Mouse (Mus musculus) frontal cortex, adult 2 months (tissue): Measurements from ENCODE around the gene Sept9. TPM values are rescaled to one million over a fixed set of nuclear protein-coding genes. Genes with fewer than 3 reads are reported as not detected.
"Not testable (repeated sequence)": the region's sequence is repeated elsewhere in the genome, so short reads cannot be mapped to it uniquely, and the experiment has no call there.

Experiments used
- DNase-seq, 2 experiments: peaks; one replicate each; pipeline ENCODE4 v3.0.0; 2022; ENCODE audit warnings: low spot score in 1 of 2; ENCODE audit errors: extremely low spot score in 1 of 2
- polyA plus RNA-seq: library from polyadenylated mRNA; depleted of rRNA; stranded (reverse); fragments of >200 nt; gene quantifications from 2 replicates; pipeline ENCODE4 v1.2.3, GENCODE M21; 2012

Sept9 gene
- polyA plus RNA-seq, 1 experiment = 33.4 TPM

DNA sequence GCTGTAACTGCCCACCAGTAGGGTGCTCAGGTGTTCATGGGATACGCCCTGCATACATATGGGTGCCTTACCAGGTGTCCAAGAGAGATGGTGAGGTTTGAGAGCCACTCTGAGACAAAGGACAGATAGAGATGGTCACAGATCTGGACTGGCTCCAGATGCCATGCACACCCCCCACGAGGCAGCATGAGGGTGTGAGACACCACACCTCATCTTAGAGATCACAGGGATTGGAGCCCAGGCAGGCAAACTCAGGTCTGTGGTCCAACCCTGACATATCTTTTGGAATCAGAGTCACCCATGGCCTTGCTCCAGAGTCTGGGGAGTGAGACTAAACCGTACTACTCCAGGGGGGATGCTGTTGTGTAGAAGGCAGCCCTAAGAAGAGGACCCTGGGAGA lies 122.8 kb downstream of the Sept9 start:
- no peak for DNase-seq

DNA sequence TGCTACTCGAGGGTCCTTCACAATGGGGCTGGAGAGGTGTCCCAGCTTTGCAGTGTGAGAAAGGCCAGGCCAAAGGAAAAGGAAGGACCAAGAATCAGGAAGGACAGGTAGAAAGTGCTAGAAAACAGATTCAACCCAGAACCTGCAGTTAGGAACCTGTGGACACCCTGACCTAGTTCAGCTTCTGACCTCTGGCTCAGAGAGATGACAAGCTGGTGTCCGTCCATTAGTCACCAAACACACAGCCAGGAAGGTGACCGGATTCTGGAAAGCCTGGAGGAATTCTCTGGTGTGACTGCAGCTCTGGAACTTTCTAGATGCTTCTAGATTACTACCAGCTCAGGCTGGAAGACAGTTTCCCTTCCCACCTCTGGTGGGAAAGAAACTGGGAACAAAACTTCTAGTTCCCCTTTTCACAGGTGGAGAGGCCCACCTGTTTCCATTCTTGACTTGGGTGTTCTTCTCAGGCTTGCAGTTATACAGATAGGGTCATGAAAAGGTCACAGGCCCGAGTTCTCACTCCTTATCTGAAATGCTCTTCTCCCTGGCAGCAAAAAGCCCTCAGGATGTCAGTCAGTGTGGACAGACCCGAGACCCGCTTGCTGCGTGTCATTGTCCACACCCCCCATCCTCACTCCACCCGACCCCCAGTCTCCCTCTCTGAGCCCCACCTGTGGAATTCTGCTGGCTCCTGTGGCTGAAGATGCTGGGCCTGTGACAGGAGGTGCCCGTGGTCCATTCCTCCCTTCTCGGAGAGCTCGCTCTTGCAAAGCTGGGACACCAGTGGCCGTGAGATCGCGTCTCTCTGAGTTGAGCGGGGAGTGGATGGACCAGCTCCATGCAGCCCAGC lies 123.5 kb downstream of the Sept9 start:
- no peak for DNase-seq

DNA sequence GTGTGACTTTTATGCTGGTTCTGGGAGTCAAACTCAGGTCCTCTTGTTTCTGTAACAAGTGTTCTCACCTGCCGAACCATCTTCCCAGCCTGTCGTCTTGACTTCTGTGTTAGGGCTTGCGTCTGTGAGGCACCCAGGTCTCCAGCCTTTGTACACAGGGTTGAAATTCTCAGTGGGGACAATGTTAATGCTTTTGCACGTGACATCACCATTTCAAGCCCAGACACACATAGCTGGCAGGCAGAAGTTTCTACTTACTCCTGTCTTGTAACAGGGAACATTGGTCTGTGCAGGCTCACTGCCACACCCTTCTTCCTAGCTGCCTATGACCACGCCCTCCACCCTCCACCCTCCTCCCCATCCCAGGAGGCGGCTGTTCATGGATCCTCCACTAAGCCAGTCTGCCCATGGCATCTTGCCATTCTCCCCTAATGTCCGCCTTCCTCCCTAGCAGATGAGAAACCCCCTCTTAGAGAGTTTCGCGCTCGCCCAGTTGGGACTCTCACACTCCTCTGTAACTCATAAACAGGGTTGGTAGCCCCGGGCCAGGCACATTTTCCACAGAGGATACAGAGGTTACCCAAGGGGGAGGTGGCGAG lies 124.6 kb downstream of the Sept9 start:
- no peak for DNase-seq

GRCm38 (mm10) chr11:117324718-117325117 lies 125.3 kb downstream of the Sept9 start:
- DNase-seq = not testable (repeated sequence)

DNA sequence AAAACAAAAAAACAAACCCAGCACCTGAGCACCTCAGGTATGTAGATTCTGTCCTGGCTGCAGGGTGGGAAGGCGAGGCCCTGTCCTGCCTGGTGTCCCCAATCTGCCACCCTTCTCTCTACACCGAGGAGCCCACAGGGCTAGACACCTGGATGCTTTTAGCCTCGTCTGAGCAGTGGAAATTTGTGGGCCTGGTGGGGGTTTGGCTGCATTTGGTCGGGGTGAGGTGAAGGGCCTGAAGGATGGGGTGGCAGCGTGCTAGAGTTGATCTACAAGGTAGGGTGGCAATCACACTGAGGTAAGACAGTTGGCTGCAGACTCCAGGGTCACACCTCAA lies 125.6 kb downstream of the Sept9 start:
- DNase-seq = no peak

- no peak for DNase-seq
Observed at GRCm38 (mm10) chr11:117325468-117326139, 126.1 kb downstream of the Sept9 start.

DNA sequence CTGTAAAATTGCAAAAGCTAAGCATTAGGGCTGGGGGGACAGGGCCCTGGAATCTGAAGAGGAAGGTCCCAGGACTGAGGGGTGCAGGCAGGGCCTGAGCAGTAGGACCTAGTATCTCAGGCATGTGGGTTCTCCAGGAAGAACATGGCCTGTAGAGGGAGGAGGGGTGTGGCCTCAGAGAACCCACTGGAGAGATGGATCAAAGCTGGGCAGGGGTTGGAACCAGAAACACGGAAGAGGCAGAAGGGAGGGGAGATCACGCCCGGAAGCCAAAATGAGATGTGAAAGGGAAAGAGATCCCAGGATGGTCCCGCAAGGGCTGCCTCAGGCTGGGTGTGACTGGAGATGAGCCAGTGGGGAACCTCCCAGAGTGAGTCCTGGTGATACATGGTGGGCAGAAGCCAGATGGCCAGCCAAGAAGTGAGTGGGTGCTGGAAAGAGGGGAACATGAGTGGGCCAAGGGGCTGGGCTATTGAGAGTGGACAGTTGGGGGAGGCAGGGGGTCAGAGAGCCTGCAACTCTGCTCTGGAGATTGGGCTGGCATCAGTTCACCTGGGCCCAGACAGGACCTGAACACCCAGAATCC lies 126.8 kb downstream of the Sept9 start:
- DNase-seq = peak in 1 of 2 experiments; percentile 65

DNA sequence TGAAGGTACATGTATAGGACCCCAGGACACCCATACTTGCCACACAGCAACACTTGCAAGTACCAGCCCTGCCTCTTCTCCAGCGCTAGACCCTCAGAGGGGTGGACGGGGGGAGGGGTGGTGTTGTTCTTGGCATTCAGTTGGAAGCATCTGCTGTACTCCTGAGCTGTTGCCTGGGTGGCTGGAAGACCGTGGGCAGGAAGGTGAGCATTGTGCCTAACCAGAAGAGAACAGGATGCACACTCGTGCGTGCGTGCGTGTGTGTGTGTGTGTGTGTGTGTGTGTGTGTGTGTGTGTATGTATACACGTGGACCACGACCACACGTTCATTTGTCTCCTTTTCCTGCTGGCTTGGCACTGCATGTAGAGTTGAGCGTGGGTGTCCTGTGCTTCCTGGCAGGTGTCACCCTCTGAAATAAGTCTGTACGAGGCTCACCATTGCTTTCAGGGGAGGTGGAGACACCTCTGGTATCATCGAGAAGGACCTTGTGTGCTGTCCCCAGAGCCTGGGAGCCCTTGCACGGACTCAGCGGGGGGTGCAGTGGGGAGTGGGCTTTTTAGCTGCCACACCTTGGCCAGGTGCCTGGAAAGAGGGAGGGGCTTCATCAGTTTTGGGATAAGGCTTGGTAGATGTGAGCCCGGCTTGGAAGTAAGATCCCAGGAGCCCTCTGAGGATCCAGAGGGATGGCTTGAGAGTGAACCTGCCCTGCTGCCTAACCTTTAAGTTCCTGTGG lies 127.6 kb downstream of the Sept9 start:
- DNase-seq = peak; percentile 46 to 71

DNA sequence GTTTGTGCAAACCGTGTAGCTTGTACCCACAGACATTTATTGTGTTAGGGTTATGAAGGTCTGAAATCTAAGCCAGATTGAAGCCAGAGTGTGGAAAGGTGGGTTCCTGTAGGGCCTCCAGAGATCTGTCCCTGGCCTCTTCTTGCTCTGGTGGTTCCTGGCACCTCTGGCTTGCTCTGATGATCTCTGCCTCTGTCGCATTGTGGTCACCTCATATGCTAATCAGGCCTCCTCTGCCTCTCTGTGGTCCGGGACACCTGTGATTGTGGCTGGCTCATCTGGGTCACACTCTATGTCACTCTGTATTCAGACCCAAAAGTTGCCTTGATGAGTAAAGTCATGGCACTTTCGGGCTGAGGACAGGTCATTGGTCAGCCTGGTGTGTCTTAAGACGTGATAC lies 128.2 kb downstream of the Sept9 start:
- no peak for DNase-seq

DNA sequence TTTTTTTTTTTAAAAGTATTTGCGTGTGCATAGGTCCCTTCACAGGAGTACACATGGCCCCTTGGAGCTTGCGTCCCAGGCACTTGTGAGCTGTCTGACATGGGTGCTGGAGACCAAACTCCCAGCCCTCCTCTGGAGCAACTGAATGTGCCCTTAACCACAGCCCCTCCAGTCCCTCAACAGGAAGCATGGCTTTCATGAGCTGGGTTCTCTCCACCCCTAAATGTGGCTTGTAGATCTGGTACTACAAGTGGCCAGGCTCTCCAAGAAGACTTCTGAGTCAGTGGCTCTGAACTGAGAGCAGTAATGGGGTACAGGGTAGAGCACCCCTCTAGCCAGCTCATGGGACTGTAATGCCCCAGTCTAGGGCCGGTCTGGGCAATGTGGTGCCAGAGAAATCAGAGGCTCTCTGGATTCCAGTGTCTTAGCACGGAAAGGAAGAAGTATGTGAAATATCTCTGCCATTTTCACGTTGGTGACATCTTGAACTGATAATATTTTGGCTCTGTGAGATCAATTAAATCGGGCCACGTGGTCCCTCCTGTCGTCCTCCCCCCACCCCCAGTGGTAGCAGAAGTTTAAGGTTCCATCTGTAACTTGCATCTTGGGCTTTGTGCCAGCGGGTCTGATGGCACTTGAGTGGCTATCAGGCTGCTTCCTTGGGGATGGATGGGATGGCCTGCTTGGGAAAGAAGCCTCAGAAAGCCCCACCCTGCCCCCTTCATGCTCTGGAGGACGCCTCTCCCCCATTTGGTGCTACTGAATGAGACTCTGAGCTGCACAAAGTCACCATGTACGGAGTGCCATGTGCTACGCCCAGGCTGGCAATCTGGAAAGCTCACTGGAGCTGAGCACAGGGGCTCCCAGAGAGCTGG lies 130.9 kb downstream of the Sept9 start:
- DNase-seq = no peak

DNA sequence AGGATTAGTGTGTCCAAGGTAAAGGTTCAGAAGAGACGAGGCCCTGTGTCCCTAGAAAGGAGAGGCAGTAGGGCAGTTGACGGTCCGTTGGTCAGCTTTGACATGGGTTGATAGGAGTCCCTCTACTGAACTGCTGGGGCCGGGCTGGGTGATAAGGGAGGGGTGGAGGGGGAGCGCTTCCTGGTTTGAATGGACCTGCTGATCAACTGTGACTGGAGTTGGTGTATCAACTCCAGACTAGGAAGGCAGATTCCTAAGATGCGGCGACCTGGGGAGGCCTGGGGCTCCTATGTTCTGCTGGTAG lies 131.4 kb downstream of the Sept9 start:
- no peak for DNase-seq

DNA sequence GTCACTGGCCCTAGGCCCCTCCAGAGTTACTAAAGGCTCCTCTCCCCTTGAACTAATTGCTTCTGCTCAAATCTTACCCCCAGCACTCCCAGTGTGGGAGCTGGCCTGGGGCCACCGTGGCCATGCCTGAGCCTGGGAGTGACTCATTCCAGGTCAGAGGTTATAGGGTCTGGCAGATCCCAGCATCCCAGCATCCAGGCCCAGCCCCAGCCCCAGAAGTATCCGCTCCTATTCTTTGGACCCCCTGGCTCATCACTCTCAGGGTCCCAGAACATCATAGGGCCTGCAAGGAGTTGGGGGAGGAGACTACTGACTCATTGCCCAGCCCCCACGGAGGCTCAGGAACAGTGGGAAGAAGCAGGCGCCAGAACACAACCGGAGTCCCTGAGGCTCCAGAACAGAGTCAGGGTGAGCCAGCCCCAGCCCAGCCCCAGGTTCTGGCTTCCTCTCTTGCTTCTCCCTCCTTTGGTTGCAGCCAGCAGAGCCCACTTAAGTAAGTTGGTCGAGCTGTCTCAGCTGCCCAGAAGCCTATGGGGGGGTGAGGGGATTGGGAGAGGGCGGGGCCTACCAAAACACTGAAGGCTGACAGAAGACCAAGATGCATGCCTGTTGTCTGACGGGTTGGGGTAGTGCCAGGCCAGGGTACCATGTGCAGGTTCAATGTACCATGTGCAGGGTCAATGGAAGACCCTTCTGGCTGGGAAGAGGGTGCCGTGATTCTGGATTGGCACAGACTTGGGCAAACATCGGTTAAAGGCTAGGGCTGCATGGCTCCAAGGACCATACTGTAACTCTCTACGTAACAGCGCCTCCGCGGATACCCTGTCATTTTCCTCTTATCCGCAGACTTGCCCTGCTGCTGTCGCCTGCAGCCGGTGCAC lies 132.1 kb downstream of the Sept9 start:
- no peak for DNase-seq

GRCm38 (mm10) chr11:117332242-117333149 lies 133.0 kb downstream of the Sept9 start:
- DNase-seq = peak in 1 of 2 experiments; percentile 67

- DNase-seq = no peak
Observed at GRCm38 (mm10) chr11:117333150-117333715, 133.8 kb downstream of the Sept9 start.

- no peak for DNase-seq
Observed at GRCm38 (mm10) chr11:117334101-117334500, 134.6 kb downstream of the Sept9 start.

DNA sequence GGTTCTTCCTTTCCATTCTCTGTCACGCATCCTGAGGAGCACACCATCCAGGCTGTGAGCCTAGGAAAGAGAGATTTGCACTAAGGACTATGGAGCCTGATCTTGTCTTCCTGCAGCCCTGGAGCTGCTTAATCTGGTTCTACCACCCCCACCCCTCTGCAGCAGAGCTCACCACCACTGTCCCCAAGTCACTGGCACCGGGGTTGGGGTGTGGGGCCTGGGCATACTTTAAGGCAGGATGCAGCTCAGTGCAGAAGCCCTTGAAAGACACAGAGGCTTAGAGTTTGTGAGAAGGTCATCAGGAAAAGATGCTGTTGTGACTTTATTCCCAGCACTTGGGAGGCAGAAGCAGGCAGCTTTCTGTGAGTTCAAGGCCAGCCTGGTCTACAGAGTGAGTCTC lies 135.7 kb downstream of the Sept9 start:
- no peak for DNase-seq

GRCm38 (mm10) chr11:117336081-117336788 lies 136.8 kb downstream of the Sept9 start:
- no peak for DNase-seq
